Mouse (Mus musculus) brain, embryonic 18.5 days (tissue): ENCODE data around the gene Dusp10.

Experiments used
- DNase-seq: peaks from one replicate; pipeline ENCODE4 v3.0.0-alpha.2; 2012; ENCODE audit warnings: low read depth, low spot score

Gene Dusp10

DNA sequence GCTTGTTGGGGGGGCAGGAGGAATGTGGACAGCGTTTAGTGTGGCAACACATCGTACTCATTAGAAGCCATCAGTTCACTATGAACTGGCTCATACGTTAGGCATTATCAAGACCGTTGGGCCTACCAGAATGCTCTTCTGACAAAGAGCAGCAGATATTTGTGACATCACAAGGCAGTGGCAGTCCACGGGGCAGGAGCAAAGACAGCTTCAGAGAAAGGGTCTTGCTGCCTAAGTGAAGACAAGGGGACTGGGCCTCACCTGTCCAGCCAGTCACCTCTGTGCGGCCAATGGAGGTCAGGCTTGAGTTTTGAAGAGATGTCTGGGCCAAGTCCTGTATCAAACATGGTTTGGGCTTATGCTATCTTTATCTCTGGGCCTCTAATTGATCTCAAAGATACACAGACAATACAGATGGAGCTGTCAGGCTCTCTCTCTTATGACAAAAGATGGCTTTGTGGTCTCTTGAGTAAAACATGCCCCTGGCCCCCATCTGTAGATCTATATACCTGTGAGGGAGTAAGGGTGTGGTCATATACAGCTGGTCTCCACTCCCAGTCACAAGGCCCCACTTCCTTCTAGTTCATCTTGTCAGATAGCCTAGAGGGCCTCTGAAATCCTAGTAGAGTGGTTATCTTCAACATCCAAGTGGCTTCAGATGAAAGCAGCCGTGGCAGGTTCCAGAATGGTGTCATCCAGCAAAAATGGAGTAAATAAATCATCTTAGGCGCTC lies 17.1 kb downstream of the Dusp10 start:
- DNase-seq, result no peak

DNA sequence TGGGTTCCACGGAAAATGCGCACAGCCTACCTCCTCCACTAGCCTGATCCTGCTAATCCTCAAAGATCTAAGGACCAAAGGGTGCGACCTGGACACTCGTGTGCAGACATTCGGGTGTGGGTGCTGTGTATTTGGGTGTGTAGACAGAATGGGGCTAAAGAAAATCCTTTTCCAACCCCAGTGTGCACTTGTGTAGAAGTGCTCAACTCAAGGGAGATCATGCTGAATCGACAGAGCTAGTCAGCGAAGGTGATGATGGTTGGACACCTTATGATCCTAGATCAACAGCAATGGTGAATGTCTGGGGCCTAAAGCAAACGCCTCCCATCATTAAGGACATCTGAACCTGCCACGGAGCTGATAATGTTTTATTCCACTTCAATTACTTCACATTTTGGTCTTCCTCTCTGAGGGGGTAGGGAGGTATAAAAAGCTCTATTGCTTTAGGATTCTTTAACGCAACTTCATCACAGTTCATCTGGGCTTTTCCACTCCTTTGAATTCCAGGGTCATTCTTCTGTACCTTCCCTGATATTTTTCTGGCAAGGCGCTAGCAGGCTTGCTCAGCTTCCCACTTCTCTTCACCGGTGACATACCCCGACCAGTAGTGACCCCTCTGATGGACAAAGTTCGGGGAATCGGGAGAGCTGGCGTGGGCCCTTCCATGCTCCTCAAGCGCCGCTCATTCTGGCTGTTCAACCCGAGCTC lies 19.7 kb downstream of the Dusp10 start:
- DNase-seq, result peak; percentile 4

DNA sequence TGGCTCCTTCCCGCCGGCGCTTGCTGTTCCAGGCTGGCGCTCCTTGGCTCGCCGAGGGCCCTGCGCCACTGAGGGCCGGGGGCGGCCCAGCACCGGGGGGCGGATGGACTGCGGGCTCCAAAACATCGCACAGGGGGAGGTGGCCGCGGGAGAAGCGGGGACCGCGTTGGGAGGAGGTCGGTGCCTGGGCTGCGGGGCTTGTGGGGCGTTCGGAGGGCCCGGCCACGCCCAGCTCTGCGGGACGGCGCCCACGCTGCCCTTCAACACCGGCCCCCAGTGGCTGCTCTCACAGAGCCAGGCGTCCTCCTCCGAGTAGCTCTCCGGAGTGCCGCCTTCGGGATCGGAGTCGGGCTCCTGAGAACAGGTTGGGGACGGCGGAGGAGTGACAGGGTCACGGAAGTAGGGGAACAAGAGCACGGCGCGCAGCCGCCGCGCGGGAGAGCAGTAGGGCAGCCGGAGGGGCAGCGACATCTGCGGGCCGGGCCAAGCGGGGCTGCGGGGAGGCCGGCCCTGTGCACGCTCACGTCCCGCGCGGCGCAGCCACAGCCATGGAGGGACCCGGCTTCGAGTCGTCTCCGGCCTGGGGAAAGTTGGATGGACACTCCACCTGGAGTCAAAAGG lies 20.4 kb downstream of the Dusp10 start:
- peak; percentile 4 for DNase-seq

DNA sequence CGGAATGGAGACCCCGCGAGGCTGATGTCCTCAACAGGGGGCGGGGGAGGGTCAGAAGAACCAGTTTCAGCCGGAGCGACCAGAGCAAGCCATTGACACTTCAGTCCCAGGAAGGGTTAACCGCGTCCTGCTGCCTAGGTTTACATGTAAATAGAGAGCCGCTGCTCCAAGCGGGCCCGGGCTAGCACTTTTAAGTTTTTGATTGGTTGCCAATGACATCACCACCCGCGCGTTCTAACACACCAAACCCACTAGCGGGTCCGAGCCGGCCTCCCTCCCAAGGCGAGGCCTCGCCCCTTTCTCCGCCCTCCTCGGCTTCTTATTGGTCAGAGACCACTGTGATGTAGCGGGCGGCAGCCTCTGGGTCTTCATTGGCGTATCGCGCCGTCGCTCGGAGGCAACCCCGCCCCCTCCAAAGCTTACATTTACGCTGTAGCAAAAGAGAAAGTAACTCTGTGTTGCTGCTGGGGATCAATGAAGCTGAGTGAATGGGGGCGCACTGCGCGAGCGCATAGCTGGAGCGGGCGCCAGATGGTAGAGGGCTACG lies 21.0 kb downstream of the Dusp10 start, which contains the start of gene 1700056E22Rik:
Gene 1700056E22Rik (minus strand): TSS at position 291 of the 547 bp plus-strand sequence.
- DNase-seq, result peak; percentile 98

DNA sequence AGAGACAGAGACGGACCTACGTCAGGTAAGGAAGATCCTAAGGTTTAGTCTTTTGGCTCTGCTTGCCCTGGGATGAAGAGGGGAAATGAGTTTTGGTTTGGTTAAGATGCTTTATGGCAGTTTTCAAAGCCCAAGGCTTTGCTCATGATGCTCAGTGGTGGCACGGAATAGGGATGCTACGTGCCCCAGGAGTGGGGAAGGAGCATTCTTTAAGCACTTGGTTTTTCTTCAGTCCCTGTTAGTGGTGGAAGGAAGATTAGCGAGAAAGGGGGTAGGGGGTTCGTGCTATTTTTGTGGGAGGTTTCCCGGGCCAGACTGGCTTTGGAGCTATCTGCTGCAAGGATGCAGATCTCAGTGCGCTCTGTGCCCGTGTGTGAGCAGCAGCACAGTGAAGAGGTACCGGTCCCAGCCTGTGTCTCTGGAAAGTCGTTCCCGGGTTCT lies 21.7 kb downstream of the Dusp10 start:
- DNase-seq, result peak; percentile 18

DNA sequence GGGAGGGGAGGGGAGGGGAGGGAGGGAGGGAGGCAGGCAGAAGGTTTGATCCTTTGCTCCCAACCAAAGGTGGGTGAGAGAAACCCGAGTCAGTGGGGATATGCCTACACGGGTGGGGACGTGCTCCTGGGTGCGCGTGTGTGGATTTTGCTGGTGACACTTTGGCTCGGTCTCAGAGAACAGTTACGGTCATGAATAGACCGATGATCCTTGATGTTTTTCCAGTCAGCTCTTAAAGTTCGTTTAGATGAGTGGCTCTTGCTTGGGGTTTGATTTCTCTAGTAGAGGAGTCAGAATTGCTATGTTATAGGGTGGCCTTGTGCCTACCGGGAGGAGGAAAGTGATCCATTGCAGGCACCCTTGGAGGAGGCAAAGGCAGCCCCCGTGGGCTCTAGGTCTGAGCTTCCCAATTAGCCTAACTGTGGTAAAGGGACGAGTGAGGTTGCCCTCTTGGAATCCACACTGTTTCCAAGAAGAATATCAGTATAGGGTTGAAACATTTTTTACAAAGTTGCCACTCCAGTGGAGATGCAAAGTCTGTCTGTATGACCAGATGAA lies 22.3 kb downstream of the Dusp10 start:
- no peak for DNase-seq

DNA sequence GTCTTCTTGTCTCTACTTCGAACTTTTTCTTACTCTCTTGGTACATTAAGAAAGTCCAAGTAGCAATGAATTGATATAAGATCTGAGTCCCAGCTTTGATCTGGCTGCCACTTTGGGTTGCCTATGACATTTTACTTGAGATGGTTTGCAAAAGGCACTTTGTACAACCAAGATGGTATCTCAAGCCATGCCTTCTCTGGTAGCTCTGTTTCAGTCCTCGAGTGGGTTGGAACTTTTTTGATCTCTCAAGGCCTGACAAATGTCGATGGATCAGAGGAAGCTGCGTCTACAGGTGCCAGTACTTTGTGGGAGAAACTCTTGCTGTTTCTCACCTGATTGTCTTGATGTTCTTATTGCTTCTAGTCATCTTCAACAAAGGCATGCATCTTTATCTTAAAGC lies 24.7 kb downstream of the Dusp10 start:
- no peak for DNase-seq

DNA sequence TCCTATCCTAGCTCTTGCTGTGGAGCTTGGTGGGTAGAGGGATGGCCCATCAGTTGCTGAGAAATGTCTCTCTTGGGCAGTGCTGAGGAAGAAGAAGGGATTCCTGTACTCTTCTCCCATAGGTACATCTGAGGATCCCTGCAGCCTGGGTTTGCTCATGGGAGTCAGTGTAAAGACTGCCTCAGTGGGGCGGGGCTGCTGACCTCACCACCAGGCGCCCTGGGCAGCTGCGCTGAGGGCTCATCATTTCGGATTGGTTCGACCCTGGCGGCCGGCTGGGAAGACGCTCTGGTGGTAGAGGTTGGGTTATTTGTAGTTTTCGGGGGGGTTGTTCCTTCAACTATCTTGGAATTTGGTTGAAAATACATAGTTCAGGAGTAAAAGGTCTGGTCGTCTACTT lies 26.2 kb downstream of the Dusp10 start:
- DNase-seq, result no peak

DNA sequence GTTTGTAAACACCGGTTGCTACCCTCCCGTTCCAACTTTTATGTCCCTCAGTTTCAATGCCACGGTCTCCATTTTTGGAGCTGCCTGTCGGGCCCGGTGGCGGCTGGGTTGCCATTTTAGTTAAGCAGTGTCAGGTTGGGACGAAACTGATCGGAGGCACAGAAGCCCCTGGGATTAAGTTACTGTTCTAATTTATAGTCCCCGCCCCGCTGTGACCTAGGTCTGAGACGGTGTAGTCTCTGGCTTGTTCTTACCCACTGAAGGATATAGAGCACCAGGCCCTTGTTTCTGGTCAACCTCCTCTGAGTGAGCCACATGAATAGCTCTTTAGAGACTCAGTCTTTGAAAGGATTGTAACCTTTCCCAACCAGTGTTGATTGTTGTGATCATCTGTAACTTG lies 27.1 kb downstream of the Dusp10 start:
- no peak for DNase-seq

DNA sequence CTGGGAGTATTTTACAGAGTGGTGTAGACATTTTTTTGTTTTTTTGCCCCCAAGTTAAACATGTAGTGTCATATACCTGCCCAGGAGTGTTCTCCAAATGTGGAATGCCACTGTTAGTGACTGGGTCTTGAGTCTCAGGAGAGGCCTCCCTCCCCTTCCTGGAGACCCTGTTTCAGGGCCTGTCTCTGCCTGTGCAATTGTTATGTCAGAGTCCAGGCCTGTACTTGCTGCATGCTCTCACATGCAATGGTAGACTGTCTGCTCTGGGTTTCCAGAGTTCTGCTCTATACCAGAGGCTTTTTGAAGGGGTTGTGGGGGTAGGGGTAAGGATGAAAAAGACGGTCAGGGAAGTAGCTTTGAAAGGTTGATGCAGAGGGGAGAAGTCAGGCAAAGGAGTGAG lies 27.8 kb downstream of the Dusp10 start:
- no peak for DNase-seq

DNA sequence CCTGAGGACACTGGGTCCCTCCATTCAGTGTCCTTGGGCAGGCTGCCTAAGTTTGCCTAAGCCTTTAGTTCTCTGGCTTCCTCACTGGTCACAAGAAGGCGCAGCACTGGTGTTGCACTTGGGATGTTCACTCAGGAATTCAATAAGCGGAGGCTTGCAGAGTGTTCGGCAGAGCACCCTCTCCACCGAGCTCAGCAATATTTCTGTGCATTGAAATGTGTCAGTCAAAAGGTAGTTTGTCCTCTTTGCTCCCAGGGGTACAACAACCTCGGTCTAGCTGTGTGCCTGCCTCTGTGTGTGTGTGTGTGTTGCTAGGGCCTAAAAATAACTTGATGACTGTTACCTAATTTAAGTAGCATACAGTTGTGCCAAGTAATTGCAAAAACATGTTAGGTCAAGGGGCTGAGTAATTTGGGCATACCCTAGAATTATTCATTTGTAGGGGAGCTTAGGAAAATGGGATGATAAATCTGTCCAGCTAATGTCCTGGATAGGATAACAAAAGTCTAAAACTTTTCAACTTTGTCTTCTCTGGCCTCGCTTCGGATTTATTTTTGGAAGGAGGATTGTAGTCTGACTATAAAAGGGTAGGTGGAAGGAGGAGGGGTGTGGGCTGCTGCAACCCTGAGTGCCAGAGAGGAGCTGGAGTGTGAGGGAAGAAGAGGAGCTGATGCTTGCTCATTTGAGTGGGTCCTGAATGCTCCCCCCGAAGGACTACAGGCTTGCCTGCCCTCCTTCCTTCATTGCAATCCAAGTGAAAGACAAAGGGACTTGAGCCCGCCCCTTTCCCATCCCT lies 28.9 kb downstream of the Dusp10 start:
- no peak for DNase-seq

DNA sequence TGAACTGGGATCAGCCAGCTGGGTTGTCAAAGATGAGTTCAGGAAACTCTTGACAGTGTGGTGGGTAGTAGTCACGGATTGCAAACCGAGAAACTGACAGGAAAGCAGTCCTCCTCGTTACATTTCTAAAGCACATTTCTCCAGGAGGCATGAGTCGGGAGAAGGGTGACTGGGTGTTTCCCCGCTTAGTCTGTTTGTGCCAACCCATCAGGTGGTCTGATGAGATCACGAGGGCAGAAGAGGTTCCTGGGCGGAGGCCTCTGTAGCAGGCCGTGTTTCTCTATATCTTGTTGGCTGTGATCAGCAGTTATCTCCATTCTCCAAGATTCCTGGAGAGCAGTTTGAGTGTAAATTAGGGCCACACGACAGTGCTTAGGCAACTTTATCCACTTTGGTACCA lies 29.6 kb downstream of the Dusp10 start:
- no peak for DNase-seq

DNA sequence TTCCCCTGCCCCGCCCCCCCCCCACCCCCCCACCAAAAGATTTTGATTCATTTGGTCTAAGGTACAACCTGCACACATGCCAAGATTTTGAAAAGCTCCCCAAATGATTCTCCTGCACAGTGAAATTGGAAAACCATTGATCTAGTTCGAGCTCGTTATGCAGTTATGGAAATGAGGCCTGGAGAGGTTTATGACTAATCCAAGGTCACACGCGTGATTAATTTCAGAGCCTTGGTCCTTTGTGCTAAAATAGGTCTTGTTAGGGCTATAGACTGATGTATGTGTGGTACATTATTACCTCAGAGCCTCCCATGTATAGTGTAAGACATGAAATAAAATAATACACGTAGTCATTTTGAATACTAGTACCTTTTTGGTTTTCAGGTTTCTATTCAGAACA lies 30.3 kb downstream of the Dusp10 start:
- no peak for DNase-seq

DNA sequence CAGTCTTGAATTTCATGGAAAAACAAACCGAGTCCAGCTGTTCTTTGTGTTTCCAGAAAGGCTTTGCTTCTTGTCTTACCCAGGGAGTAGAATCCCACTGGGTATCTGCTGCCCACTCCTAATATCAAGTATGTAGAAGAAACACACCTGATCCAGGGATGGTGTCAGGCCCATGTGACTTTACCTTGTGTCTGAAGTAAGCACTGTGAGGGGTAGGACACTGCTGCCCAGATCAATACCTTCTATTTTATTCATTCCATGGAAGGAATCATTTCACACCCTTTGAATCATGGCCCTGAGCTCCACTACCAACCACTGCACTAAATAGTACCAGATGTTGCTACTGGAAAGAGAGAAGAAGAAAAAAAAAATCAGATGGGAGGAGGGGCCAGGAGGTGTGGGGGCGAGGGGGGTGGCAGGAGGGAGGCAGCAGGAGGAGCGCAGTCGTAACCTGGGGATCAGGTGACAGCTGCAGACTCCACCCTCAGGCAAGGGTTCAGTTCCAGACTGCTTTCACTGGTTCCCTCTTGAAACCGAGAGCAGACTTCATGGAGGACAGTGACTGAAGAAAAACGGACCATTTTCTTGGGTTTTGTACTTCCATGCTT lies 33.1 kb downstream of the Dusp10 start:
- no peak for DNase-seq

DNA sequence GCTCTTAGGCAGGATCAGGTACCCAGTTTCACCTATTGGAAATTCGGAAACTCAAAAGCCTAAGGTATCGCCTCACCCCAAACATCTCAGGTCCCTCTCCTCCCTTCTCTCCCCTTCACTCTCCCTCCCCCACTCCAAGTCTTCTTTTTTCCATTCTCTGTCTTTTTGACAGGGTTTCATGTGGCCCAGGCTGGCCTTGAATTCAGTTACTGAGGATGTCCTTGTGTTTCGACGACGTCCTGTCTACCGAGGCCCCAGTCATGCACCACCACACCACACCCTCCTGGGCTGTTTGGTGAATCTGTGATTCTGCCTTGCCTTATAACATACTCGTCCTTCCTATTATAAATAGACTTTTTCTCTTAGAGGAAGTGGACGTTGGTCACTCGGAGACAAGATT lies 34.7 kb downstream of the Dusp10 start:
- no peak for DNase-seq

DNA sequence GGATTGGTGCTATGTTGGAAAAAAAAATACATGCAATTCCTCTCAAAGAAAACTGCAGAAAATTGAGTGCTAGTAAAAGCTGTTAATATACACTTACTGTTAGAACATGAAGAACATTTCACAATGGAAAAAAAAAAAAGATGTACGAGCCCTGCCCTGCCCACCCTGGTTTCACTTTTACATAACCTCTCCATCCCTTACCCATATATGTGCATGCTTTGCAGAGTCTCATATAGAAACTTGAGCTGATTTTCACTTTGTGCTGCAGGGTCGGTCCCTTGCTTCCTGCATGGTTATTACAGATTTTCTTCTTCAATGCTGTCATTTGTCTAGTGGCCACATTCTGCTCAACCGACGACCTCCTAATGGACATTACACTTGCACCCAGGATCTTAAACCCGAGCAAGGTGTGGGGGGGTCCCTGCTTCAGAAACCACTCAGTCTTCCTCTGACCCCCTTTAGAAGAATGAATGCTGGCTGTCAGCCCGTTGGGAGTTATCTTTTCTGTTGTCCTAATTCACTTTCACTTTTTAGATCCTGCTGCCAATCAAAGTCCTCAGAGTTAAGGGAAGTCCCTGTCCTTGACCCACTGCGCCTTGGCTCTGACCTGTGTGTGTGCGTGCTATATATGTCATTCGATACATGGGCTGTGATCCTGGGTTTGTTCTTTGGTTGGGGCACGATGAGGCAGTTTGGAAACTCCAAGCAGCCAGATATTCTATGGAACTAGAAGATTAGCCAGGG lies 35.7 kb downstream of the Dusp10 start:
- DNase-seq, result no peak

DNA sequence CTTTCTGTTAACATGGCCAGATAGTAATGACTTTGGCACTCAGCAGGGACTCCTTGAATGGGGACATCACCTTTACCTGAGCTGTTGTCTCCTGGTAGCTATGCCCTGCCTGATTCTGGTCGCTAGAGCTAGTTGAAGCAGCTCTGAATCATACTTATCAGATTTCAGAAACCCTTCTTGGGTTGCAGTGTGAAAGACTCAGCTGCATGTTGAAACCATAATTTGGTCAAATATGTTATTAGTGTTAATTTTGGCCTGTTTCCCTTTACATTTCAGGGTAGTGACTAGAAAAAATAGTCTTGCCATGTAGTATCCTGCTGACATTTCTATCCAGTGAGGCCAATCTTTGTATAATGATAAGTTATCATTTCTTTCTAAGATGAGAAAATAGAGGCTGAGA lies 38.2 kb downstream of the Dusp10 start:
- no peak for DNase-seq

DNA sequence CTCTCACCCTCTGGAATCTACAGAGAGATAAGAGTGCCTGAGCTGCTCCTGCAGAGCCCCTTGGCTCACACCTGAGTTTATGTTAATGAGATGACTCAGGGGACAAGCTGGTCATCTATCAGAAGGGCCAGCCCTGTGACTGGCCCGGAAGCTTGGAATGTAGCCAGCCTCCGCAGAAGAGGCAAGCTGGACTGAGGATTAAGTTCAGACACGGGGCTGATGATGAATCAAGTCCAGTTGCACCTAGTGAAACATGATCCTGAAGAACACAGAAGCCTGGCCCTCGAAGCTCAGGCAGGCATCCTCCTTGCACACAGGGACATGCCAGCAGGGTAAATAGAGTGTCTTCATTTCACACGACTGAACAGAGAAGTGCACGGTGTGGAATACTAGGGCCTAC lies 38.7 kb downstream of the Dusp10 start:
- DNase-seq, result no peak

DNA sequence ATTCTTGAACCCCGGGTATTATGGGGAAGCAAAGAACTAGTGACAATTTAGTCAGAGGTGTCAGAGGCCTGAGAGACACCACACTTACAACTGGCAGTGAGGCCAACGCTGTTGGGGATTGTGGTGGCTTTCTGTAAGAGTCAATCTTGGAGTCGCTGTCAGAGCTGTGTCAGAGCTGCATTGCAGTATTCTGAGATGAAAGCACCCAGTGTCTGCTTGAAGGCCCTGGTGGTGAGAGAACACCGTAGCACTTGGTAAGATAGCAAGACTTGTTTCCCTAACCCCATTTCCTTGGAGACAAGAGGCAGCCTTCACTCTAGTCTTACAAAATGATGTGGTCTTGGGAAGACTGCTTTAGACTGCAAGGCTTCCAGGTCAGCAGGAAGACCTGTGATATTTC lies 39.2 kb downstream of the Dusp10 start:
- DNase-seq, result no peak

DNA sequence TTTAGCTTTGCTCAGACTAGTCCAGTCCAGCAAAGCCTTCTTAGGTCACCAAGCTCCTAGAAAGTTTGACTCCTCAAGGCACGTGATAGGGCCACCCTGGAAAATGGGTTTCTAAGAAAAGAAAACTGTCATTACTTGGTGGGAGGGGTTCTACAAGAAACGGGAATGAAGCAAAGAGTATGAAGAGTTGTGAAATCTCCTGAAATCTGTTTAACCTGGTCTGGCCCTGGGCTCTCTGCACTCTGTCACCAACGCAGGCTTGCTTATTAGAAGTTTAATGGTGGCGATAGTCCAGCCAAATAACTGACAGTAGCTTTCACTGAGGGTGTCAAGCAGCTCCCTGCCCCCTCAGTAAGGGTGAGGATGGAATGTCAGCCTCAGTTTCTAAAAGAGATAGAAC lies 40.0 kb downstream of the Dusp10 start:
- DNase-seq, result no peak
